Mouse (Mus musculus): ENCODE results near the gene Hist1h2be.
"Not testable (repeated sequence)": the region's sequence is repeated elsewhere in the genome, so short reads cannot be mapped to it uniquely, and the experiment has no call there.

Hist1h2be gene

DNA sequence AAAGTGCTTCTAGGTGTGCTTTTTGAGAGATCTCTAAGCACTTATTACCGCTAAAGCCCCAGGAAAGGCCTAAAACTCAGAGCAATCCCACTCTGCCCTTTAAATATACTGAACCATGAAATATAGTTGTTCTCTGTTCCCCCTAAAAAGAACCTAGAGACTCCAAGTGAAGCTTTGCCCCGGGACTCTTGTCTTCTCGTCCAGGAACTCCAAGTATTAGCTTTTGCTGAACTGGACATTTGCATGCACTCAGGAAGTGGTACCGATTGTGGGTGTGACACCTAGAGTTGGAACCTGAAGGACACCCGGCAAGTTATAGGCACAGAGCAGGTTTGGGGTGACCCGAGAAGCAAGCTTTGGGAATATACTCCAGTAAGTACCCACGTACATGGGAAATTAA, 29.7 kb downstream of the Hist1h2be start:
- DNase-seq: no peak

DNA sequence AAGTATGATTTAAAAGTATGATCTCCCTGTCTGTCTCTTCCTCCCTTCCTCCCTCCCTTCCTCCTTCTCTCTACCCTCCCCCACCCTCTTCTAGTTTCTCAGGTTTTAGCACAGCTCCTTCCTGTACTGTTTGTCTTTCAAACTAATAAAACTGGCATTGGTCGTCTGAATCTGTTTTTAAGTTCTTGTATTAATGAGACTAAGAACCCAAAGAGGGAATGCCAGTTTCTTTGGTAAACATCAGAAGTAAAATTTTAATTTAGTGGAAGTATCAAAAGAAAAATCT, 34.0 kb downstream of the Hist1h2be start:
- DNase-seq: no peak

DNA sequence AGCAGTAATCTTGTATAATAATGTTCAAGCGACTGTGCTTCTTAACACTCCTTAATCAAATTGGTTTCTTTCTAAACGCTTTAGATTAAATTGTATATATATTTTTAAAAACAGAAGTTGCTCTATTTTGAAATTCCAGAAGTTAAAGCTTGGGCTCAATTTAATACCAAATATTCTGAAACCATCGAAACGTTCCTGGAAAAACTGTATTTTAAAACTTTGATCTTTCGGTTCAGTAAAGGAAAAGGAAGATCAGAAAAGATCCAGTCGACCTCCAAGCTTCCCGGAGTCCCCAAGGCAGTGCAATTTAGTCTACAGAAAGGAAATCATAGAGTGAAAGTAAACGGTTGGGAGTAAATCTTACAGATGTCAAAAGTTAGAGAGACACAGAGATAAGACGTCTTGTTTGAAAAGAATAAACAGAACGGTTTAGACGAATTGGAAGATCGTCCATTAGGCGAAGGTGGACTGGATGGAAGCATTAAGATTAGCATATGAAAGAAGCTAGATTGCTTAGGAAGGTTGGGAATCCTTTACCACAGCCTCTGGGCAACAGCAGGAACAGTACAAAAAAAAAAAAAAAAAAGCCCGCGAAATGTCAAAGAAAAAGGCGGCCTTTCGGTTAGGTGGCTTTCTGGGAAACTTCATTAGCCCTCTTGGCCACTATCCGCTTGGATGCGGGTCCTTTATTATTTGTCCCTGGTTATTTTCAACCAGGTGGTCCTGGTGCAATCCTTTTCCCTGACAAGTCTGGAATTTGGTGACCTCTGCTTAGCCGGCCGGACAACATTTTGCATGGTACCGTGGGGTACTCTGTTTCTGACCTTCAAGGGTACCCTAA, 34.6 kb downstream of the Hist1h2be start:
- peak; percentile 20 for DNase-seq

DNA sequence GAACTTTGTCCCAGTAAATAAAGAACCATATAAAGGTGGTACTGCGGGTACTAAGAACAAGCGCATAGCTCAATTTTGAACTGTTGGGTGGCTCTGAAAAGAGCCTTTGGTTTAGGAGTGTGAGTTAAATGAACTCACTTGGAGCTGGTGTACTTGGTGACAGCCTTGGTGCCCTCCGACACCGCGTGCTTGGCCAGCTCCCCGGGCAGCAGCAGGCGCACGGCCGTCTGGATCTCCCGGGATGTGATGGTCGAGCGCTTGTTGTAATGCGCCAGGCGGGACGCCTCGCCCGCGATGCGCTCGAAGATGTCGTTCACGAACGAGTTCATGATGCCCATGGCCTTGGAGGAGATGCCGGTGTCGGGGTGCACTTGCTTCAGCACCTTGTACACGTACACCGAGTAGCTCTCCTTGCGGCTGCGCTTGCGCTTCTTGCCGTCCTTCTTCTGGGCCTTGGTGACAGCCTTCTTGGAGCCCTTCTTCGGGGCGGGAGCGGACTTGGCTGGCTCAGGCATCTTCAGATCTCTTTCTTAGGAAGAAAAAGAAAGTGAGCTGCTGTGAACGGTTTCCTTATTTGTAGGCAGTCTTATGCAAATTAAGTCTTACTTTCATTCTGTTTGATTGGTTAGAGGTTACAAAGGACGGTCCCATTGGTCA, 35.4 kb downstream of the Hist1h2be start:
- DNase-seq: peak; percentile 83

DNA sequence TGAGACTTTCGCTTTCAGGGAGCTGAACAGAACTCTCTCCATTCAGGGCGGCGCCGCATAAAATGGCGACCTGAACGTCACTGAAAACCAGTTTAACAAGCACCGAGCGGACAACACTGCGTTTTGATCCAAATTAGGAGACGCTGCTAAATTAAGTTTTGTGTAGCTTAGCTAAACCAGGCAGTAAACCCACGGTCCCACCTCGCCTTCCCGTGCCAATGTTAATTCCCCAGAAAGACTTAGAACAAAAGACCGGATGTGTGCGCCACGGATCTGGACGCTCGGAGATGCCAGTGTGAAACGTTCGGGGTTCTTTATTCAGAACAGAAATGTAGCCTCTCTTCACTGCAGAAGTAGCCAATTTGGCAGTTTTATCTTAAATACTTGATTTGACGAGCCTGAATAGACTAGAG, 35.9 kb downstream of the Hist1h2be start:
- peak; percentile 75 for DNase-seq

DNA sequence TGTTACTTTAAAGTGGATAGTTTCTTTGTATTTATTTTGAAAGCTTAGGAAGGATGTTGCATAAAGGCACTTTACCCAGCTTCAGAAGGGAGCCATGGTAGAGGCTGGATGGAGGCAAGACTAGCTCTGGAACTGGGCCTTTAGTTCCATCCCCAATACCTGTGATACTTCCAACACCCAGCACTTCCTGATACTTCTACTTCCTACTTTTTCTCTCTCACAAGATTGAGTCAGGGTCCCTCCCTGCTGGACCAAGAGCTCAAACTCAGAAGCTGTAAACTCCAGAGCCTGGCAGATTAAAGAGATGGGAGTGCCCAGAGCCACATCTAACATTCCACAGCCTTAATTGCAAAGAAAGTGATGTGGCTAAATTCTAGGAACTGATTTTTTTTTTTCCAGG, 36.6 kb downstream of the Hist1h2be start:
- peak; percentile 23 for DNase-seq

DNA sequence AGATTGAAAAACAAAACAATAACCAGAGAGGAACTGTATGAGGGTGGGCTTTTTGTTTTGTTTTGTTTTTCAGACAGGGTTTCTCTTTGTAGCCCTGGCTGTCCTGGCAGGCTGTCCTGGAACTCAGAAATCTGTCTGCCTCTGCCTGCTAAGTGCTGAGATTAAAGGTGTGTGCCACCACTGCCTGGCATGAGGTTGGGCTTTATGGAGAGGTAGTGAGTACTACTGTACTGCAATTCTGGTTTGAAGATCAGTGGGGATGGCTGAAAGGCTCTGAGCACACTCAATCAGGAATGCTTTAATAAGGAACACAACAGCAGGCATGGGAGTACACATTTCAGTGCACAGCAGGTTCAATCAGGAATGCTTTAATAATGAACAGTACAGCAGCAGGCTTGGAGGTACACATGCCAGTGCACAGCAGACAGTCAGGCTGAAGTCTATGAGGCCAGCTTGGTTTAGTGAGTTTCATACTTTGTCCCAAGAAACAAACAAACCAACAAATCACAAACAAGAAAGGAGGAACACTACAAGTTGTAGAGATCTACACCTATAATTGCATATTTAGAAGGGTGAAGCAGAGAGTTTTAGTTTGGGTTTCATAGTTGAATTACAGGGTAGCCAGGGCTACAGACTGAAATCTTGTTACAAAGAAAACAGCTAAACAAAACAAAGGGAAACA, 37.4 kb downstream of the Hist1h2be start:
- no peak for DNase-seq

DNA sequence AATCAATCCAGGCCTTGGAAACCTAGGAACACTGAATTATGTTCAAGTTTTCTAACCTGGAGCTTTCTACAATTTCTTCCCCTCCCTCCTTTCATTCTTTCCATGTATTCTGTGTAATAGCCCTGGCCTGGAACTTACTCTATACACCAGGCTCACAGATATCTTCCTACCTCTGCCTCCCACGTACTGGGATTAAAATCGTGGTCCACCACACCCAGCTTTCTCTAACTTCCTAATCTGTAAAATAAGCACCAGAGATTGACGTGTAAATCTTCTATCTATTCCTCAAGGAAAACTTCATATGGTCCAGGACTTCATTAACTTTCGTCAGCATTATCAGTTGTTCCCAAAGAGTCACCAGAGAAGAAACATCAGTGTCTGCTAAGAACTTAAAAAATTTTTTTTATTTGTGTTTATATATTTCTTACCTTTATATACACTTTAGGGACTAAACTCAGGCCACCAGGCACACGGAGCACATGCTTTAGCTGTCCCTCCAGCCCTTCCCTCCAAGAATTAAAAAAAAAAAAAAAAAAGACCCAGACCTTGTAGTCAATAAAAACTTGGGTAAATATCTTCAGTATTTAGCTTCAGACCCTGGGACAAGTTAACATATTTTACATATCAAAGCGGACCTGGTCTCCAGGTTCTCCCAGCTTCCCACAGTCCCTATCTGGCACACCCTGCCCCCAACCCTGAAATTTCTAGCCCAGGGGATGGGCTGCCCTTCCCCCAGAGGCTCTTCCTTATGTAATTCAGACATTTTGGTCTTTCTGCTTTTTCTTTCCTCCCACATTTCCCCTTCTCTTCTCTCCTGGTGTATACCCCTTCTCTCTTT, 38.5 kb downstream of the Hist1h2be start:
- peak; percentile 22 for DNase-seq

DNA sequence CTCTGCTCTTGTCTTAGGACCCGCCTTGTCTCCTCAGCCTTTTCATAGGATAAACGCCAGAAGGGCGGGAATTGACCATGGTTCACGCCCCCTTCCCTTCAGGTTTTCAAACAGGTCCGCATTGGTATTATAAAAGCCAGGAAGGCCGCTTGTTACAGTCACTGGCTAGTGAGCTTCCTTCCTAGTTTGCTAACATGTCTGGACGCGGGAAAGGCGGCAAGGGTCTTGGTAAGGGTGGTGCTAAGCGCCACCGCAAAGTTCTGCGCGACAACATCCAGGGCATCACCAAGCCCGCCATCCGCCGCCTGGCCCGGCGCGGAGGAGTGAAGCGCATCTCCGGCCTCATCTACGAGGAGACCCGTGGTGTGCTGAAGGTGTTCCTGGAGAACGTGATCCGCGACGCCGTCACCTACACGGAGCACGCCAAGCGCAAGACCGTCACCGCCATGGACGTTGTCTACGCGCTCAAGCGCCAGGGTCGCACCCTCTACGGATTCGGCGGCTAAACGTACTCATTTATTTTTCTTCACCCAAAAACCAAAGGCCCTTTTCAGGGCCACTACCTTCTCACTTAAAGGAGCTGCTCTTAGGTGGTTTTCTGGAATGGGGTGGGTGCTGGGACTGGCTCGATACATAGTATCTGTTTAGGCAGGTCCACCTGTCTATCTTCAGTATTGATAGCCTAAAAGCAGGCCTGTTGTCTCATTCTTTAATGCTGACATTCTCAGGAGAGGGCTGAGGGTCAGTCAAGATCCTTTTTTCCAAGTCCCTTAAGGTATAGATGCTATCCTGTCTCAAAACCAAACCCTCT, 39.3 kb downstream of the Hist1h2be start, which contains the start of gene Hist1h4d:
Gene Hist1h4d (plus strand): TSS at position 191 of the 811 bp plus-strand sequence.
- peak; percentile 97 for DNase-seq

DNA sequence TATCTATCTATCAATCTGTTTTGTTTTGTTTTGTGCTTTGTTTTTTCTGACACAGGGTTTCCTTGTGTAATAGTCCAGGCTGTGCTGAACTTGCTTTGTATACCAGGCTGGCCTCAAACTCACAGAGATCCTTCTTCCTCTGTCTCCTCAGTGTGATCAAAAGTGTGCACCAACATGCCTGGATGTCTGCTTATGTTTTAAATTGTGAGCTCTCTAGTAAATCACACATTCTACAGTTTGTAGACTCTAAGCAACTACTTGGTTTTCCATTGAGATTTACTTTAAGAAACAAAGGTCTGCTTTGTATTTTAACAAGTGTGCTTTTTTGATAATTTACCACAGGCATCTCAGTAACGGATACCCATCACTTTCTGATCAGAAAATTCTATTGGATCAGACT, 43.1 kb downstream of the Hist1h2be start:
- no peak for DNase-seq

DNA sequence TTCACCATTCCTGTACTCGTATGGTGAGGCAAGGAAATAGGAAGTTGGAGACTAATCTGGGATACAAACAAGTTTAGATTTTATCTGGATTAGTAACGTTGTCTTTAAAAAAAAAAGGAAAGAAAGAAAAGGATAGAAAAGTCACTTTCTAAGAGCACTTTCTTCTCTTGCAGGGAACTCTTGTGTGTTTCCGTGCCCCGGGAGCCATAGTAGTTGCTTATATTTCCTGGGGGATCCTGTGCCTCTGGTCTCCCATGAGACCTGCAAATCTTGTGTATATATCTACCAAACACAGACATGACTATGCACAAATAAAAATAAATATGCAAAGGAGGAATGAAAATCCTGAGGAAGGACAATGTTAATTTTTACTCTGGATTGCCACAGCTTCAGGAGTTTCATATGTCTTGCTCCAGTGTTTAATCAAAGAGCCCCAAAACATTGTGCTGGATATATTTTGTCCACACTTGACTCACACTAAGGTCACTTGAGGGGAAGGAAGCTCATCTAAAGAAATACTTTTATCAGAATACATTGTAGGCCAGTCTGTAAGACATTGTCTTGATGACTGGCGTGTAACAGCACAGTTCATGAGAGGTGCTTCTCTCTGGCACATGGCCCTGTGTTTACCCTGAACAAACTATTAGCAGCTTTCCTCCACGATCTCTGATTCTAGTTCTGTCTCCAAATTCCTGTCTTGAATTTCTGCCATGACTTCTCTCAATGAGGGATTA, 43.9 kb downstream of the Hist1h2be start:
- DNase-seq: no peak

DNA sequence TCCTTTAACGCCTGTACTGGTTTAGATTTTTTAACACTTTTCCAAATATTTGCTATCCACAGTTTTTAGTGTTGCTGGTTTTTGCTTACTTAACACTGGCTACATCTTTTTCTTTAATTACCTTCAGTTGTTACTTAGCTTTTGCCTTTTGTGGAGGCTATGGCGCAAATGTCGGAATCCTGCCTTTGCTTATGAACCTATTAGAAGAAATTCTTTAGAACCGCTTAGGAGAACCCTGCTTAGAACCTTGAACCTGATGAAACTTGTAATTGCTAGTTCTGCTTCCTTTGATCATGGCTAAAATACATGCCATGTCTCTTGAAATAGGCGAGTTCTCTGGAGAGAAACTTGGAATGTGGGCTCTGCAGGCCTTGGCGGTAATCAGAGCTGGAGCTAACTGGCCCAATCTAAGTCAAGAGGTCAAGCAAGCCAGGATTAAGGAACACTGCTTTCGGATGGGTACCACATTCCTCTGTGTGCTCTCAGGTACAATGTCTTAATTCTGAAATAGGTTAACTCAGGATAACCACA, 44.5 kb downstream of the Hist1h2be start:
- DNase-seq: no peak

DNA sequence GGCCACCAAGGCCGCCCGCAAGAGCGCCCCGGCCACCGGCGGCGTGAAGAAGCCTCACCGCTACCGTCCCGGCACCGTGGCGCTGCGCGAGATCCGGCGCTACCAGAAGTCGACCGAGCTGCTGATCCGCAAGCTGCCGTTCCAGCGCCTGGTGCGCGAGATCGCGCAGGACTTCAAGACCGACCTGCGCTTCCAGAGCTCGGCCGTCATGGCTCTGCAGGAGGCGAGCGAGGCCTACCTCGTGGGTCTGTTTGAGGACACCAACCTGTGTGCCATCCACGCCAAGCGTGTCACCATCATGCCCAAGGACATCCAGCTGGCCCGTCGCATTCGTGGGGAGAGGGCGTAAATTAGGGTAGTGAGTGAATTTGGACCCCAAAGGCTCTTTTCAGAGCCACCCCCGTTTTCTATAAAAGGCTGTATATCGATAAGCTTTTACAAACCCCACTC, 45.0 kb downstream of the Hist1h2be start:
- peak; percentile 24 for DNase-seq

DNA sequence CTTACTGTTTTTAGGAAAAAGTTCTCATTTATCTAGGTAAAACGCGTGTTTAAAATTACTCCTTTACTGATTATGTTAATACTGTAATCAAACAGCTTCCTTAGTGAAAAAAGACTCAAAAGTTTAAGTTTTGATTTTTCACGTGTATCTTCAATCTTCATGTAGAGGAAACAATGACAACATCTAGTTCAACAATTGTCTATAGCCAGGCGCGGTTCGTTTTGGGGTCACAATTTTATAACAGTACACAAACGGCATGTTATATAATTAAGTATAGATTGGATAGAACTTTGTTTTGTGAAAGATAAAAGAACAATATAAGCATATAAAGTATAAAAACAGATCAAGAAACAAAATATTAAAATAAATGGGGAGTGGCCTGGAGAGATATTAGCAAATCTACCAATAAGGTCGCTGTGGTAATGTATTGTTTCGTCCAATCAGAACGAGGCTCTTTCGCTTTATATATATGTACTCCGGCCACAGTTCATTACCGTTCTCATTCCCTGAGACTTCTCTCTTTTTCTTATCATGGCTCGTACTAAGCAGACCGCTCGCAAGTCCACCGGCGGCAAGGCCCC, 45.6 kb downstream of the Hist1h2be start, which contains the start of gene Hist1h3d:
Gene Hist1h3d (plus strand): TSS at position 493 of the 581 bp plus-strand sequence.
- peak; percentile 57 for DNase-seq

DNA sequence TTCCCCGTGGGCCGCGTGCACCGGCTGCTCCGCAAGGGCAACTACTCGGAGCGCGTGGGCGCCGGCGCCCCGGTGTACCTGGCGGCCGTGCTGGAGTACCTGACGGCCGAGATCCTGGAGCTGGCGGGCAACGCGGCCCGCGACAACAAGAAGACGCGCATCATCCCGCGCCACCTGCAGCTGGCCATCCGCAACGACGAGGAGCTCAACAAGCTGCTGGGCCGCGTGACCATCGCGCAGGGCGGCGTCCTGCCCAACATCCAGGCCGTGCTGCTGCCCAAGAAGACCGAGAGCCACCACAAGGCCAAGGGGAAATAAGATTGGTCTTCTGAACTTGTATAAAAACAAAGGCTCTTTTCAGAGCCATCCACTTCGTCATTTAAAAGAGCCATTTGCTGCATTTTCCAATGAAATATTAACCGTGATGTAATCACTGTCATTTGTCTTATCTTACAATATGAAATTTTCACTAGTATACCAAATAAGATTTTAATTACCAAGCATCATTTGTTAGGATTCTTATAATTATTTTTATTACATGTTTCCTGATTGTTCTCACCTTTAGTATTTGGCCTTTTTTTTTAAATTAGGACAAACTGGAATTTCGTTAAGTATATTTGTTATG, 46.3 kb downstream of the Hist1h2be start:
- DNase-seq: not testable (repeated sequence)

DNA sequence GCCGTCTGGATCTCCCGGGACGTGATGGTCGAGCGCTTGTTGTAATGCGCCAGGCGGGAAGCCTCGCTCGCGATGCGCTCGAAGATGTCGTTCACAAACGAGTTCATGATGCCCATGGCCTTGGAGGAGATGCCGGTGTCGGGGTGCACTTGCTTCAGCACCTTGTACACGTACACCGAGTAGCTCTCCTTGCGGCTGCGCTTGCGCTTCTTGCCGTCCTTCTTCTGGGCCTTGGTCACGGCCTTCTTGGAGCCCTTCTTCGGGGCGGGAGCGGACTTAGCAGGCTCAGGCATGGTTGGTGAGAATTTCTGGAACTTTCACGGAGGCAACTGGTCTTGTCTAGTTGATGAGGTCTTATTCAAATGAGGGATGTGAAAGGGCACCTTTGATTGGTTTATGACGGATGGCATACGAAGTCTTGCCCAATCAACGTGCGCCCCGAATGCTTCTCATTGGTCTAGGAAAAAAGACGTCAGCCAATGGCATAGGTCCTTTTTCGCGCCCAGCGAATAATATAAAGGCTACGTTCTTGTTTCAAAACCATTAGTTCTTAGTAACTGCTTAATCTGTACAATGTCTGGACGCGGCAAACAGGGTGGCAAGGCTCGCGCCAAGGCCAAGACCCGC, 46.9 kb downstream of the Hist1h2be start, which contains the start of the genes Hist1h2bf and Hist1h2ad:
Gene Hist1h2bf (minus strand): TSS at position 299 of the 627 bp plus-strand sequence.
Gene Hist1h2ad (plus strand): TSS at position 484 of the 627 bp plus-strand sequence.
- DNase-seq: peak; percentile 92

DNA sequence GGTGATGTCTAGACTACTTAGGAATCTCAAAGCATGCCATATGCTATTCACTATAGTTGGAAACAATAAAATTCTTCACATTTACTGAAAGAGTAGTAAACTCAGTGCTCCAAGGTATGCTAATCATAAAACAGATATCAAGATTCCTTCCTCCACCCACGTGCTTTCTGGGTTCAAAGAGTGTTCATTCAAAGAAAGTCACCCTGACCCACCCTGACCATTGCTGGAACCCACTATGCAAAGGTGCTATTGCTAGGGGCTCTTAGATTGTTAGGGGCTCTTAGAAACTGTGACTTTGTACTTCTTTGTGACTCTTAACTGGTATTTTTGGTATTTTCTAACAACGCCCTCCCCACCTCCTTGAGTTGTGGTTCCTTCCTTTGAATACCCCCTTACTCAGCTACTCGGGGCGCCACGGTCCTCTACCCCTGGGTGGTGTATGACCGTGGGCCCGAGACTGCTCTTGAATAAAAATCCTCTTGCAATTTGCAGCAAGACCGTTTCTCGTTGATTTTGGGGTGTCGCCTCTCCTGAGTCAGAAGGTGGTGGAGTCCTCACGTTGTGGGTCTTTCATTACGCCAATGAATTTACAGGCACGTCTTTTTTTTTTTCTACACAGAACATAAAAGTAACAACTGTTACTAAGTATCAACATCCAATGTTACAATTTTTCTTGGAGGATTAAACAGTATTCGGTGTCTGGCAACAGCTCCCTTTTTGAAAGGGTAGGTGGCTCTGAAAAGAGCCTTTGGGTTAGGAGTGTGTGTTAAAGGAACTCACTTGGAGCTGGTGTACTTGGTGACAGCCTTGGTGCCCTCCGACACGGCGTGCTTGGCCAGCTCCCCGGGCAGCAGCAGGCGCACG, 47.7 kb downstream of the Hist1h2be start:
- peak; percentile 44 for DNase-seq

All from thymus, postnatal 14 days (tissue).